Mouse (Mus musculus) ES-E14 (cell line): Measurements from ENCODE around the gene Dennd5a.

Experiments
- CHD2 ChIP-seq: IDR thresholded peaks from 2 replicates; pipeline ENCODE4 v1.6.1; 2014; ENCODE audit warnings: mild to moderate bottlenecking, low read depth, low read length, inconsistent platforms
- HCFC1 ChIP-seq: IDR thresholded peaks from 2 replicates; pipeline ENCODE4 v1.6.1; 2012; ENCODE audit warnings: low read length, inconsistent platforms, borderline replicate concordance; ENCODE audit not compliant: insufficient read depth
- ZNF384 ChIP-seq: IDR thresholded peaks from 2 replicates; pipeline ENCODE4 v1.6.1; 2012; ENCODE audit warnings: low read depth, low read length, inconsistent platforms

DNA sequence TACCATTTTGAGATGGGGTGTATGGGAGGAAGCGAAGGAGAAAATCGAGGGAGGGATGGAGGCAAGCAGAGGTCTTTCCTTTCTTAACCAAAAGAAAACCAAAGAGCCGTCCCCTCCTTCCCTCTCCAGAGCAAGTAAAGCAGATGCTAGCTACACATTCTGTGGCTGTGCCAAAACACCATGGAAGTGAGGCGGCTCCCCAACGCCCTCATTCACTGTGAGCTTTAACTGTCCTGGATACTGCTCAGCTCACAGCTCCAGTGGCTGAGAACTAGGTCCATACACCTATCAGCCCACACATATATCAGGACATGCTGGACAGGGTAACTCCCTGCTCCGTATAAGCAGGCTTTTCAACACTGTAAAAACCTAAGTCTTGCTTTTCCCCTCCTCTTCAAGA is 31.9 kb downstream of the Dennd5a start:
- TF ChIP-seq ZNF384 (no peak), HCFC1 (no peak), CHD2 (no peak)
